Mouse (Mus musculus) intestine, embryonic 16.5 days (tissue): Measurements from ENCODE around the gene Tcf20. TPM values are rescaled to one million over a fixed set of nuclear protein-coding genes. Genes with fewer than 3 reads are reported as not detected.

ENCODE experiments used
- ATAC-seq: fragments of 200-750 bp; cut with Nextera tagmentation; 2 replicates; pipeline ENCODE4 v1.8.0; 2017; ENCODE audit warnings: moderate TSS enrichment, moderate library complexity
- H3K27ac ChIP-seq: fragments of 300-500 bp; sonication (generic); 2 replicates; pipeline ENCODE4 v1.5.1; 2014; ENCODE audit warnings: mild to moderate bottlenecking, low read length
- H3K27me3 ChIP-seq: fragments of 300-500 bp; sonication (generic); replicated peaks from 2 replicates; pipeline ENCODE4 v1.6.1; 2014; ENCODE audit warnings: low read length, control low read depth, mixed read lengths; ENCODE audit not compliant: control insufficient read depth, insufficient read depth
- H3K36me3 ChIP-seq: fragments of 300-500 bp; sonication (generic); 2 replicates; pipeline ENCODE4 v1.6.1; 2014; ENCODE audit warnings: low read length, control low read depth; ENCODE audit not compliant: control insufficient read depth, insufficient read depth
- H3K4me1 ChIP-seq: fragments of 300-500 bp; sonication (generic); 2 replicates; pipeline ENCODE4 v1.6.1; 2014; ENCODE audit warnings: low read length, control low read depth, mixed read lengths; ENCODE audit not compliant: control insufficient read depth, insufficient read depth
- H3K4me2 ChIP-seq: fragments of 300-500 bp; sonication (generic); 2 replicates; pipeline ENCODE4 v1.6.1; 2014; ENCODE audit warnings: low read depth, low read length, control low read depth
- H3K4me3 ChIP-seq: fragments of 300-500 bp; sonication (generic); 2 replicates; pipeline ENCODE4 v1.5.1; 2014; ENCODE audit warnings: mild to moderate bottlenecking, low read length
- H3K9ac ChIP-seq: fragments of 300-500 bp; sonication (generic); 2 replicates; pipeline ENCODE4 v1.6.1; 2014; ENCODE audit warnings: low read depth, low read length
- H3K9me3 ChIP-seq: fragments of 300-500 bp; sonication (generic); 2 replicates; pipeline ENCODE4 v1.6.1; 2016; ENCODE audit warnings: low read length, control low read depth; ENCODE audit not compliant: control insufficient read depth
- WGBS: fragments of 180-500 bp; shearing (Covaris S2); extraction: QIAGEN DNeasy Blood & Tissue Kit; methylation state at CpG from one replicate; pipeline ENCODE4 v1.1.7; 2014; 5-methylcytosine and 5-hydroxymethylcytosine counted together
- polyA plus RNA-seq: library from polyadenylated mRNA; unstranded; fragments of >200 nt; fragmentation: Nextera tagmentation; extraction: Ambion mirVana; gene quantifications from 2 replicates; pipeline ENCODE4 v1.2.1, GENCODE M21; 2015

Gene Tcf20
- polyA plus RNA-seq, 1 experiment from 2014 or later, result 5.5 TPM

DNA sequence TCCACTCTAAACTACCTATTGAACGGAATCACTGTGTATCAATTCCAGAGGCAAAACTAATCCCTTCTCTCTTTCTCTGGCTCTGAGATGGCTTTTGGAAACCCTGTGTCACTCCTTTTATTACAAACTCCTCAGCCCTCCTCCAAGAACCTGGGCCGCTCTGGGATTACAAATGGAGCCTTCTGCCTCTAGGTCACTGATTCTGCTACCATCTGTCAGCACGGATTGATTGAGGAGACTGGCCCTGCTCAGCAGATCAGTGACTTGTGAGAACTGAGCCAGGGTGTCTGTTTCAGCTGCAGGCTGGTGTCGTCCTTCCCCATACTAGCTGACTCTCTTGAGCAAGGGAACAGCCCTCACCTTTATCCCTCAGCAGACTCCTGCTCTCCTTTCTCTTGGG lies 85.2 kb downstream of the Tcf20 start:
- H3K9me3 ChIP-seq, result no peaks in the 10 kb centered on the region
- no peak overlapping the region for H3K4me3 ChIP-seq
- H3K27ac ChIP-seq, result no peak overlapping the region
- H3K9ac ChIP-seq, result no peak overlapping the region
- H3K27me3 ChIP-seq, result no peaks in the 10 kb centered on the region
- H3K36me3 ChIP-seq, result no peaks in the 10 kb centered on the region
- peaks cover 26% of the 10 kb centered on the region for H3K4me1 ChIP-seq
- 59% methylated on average over 4 of the region's 4 CpGs for WGBS
- no peak overlapping the region for H3K4me2 ChIP-seq
- ATAC-seq, result no peak

DNA sequence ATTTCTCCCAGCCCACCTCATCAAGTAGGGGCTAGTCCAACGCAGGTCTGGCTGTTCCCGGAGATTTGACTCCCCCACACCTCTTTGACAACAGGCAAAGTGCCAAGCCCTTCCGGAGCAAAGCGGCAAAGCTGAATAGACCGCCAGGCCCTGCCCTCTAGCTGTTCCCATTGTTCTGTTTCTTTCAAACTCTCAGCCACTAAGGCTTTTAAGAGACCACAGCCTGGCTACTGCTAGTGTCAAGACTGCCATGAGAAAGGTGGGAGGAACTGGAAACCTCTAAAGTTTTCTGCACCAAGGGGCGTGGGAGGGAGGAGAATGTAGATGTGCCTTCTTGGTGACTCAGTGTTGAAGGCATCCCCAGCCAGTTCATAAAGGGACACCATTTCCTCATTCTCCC lies 86.4 kb downstream of the Tcf20 start:
- no peaks in the 10 kb centered on the region for H3K9me3 ChIP-seq
- H3K27me3 ChIP-seq, result no peaks in the 10 kb centered on the region
- H3K9ac ChIP-seq, result no peak overlapping the region
- no peak for ATAC-seq
- no peak overlapping the region for H3K27ac ChIP-seq
- H3K4me3 ChIP-seq, result no peak overlapping the region
- H3K4me1 ChIP-seq, result peaks cover 25% of the 10 kb centered on the region
- no peaks in the 10 kb centered on the region for H3K36me3 ChIP-seq
- H3K4me2 ChIP-seq, result no peak overlapping the region
- 31% methylated on average over 6 of the region's 6 CpGs for WGBS

DNA sequence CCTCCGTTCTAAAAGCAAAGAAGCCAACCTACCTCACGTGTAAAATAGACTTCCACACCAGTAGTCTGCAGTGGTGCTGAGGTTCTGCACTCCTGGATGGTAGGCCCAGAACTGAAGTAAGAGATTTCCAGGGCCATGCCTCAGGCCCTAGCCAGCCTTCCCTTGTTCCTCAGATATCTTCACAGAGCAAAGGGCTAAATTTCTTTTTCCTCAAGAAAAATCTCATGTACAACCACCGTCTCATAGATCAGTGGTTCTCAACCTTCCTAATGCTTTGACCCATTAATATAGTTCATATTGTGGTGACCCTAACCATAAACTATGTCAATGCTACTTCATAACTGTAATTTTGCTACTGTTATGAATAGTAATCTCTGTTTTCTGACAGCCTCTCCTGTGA lies 87.3 kb downstream of the Tcf20 start:
- Histone ChIP-seq H3K9me3 (no peaks in the 10 kb centered on the region), H3K27me3 (no peaks in the 10 kb centered on the region), H3K9ac (peak overlapping the region; percentile 63; the same call in 1 of the 2 replicates), H3K4me3 (peak overlapping the region; percentile 100), H3K36me3 (no peaks in the 10 kb centered on the region), H3K27ac (no peak overlapping the region; the same call in 1 of the 2 replicates), H3K4me1 (peaks cover 25% of the 10 kb centered on the region), H3K4me2 (peak overlapping the region; percentile 84)
- ATAC-seq, result no peak
- 42% methylated on average over 3 of the region's 3 CpGs for WGBS

DNA sequence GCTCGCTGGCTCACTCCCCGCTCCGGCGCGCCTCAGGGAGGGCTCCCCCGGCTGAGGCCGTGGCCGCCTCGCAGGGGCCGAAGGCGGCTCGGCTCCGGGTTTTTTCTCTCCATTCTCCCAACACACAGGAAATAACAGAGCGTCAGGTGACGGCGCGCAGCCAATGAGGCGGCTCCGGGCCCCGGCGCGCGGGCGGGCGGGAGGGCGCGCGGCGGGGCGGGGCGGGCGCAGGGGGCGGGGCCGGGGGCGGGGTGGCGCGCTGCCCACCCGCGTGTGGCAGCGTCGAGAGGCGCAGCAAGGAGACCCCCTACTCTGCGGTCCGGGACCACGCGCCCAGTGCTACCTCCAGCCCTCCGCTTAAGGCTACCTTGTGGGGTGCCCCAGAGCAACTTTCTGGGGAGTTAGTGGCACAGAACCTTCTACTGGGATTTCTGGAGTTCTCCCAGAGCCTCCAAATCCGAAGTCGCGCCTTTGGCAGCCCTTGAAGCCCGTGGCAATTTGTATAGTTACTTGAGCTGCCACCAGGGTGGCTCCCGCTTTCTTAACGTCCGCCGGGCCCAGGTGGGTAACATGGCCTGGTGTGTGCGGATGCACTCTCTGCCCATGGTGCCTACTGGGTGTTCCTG lies 87.9 kb downstream of the Tcf20 start:
- Histone ChIP-seq H3K27ac (peak overlapping the region; percentile 94), H3K4me2 (peak overlapping the region; percentile 84), H3K9ac (peak overlapping the region; percentile 93), H3K27me3 (no peaks in the 10 kb centered on the region), H3K9me3 (no peaks in the 10 kb centered on the region), H3K4me1 (peaks cover 25% of the 10 kb centered on the region), H3K4me3 (peak overlapping the region; percentile 100), H3K36me3 (no peaks in the 10 kb centered on the region)
- ATAC-seq, result peak; percentile 95
- 1% methylated on average over 50 of the region's 56 CpGs for WGBS

GRCm38 (mm10) chr15:82898740-82899675 lies 88.7 kb downstream of the Tcf20 start:
- Histone ChIP-seq H3K4me3 (peak overlapping the region; percentile 100), H3K9me3 (no peaks in the 10 kb centered on the region), H3K4me2 (peak overlapping the region; percentile 84), H3K9ac (peak overlapping the region; percentile 93), H3K27me3 (no peaks in the 10 kb centered on the region), H3K27ac (peak overlapping the region; percentile 94), H3K4me1 (peaks cover 25% of the 10 kb centered on the region), H3K36me3 (no peaks in the 10 kb centered on the region)
- WGBS, result under 1% methylated on average over 76 of the region's 98 CpGs
- peak; percentile 81 for ATAC-seq

DNA sequence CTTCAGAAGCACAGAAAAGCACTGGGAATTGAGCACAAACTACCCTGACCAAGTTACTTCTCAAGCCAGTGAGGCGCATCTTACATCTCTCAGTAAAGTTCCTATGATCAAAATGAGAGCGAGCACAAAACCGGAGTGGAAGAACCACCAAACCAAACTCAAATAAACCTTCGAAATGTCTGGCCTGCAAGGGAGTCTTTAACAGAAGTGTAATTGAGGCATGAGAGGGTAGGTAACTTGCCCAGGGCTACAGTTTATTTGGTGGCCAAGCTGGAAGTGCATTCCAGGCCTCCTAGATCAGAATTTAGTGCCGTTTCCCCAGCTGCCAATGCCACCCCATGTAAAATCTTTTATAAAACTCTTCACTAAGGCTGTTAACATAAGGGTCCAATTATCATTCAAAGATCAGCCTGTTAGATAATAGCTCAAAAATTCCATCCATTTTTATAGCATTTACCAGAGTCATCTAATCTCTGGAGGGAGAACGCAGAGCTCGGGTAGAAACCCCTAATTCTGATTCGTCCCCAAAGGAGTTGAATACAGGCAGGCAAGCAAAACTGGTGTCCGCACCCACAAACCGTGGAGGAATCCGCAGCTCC lies 89.4 kb downstream of the Tcf20 start:
- peak overlapping the region; percentile 93 for H3K9ac ChIP-seq
- H3K9me3 ChIP-seq, result no peaks in the 10 kb centered on the region
- H3K27ac ChIP-seq, result peak overlapping the region; percentile 94; the same call in 1 of the 2 replicates
- H3K4me1 ChIP-seq, result peaks cover 25% of the 10 kb centered on the region
- no peak for ATAC-seq
- H3K4me3 ChIP-seq, result peak overlapping the region; percentile 100
- no peaks in the 10 kb centered on the region for H3K36me3 ChIP-seq
- peak overlapping the region; percentile 84 for H3K4me2 ChIP-seq
- H3K27me3 ChIP-seq, result no peaks in the 10 kb centered on the region
- 17% methylated on average over 11 of the region's 11 CpGs for WGBS

- WGBS, result 46% methylated on average over 1 of the region's 1 CpGs
- H3K4me2 ChIP-seq, result no peak overlapping the region
- H3K9me3 ChIP-seq, result no peaks in the 10 kb centered on the region
- no peak overlapping the region for H3K4me3 ChIP-seq
- H3K27ac ChIP-seq, result no peak overlapping the region
- H3K4me1 ChIP-seq, result peaks cover 20% of the 10 kb centered on the region
- no peak overlapping the region for H3K9ac ChIP-seq
- ATAC-seq, result no peak
- no peaks in the 10 kb centered on the region for H3K27me3 ChIP-seq
- H3K36me3 ChIP-seq, result no peaks in the 10 kb centered on the region
These were observed 91.3 kb downstream of the Tcf20 start for GRCm38 (mm10) chr15:82896336-82896735.

DNA sequence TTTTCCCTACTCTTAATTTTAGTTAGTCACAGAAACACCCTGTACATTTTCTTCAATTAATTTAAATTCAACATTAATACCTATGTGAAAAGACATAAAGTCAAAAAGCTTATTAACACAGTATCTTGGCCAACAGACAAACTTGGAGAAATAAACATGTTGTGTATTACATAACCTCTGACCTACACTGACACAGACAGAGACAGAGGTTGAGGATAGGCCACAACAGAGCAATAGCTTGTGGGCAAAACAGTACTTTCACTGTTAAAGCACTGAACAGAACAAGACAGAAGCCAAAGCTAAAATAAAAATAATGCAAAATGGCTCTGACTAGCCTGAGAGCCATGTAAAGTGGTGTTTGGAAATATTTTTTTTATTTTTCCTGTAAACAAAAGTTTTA lies 97.2 kb downstream of the Tcf20 start:
- ATAC-seq, result no peak
- H3K4me3 ChIP-seq, result no peak overlapping the region
- H3K9me3 ChIP-seq, result no peaks in the 10 kb centered on the region
- H3K36me3 ChIP-seq, result no peaks in the 10 kb centered on the region
- no peak overlapping the region for H3K9ac ChIP-seq
- no peak overlapping the region for H3K27ac ChIP-seq
- no peaks in the 10 kb centered on the region for H3K27me3 ChIP-seq
- no peaks in the 10 kb centered on the region for H3K4me1 ChIP-seq
- H3K4me2 ChIP-seq, result no peak overlapping the region

GRCm38 (mm10) chr15:82889426-82889825 lies 98.2 kb downstream of the Tcf20 start:
- ATAC-seq, result no peak
- no peaks in the 10 kb centered on the region for H3K36me3 ChIP-seq
- H3K4me1 ChIP-seq, result no peaks in the 10 kb centered on the region
- no peaks in the 10 kb centered on the region for H3K27me3 ChIP-seq
- H3K4me3 ChIP-seq, result no peak overlapping the region
- H3K9ac ChIP-seq, result no peak overlapping the region
- no peak overlapping the region for H3K4me2 ChIP-seq
- no peak overlapping the region for H3K27ac ChIP-seq
- no peaks in the 10 kb centered on the region for H3K9me3 ChIP-seq
- WGBS, result 45% methylated on average over 1 of the region's 1 CpGs
